ENCODE assay signal across 19 mouse cellular contexts in the genomic region with DNA sequence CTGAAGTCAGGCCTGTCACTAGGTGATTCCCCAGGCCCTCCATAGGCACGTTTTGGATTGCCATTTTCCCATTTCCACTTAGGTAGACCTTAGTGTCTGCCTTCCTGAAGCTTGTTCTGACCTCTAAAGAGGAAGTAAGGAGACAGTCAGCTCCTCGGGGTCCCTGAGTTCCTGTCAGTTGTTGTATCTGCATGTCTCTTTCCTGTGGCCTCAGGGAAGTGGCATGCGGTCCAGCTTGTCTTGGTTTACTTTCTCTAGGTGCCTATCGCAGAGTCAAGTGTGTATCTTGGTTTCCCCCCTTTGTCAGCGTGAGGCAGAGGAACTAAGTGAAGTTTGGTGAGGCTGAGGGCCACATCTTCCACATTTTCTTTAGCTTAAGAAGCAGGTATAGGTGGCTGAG. TPM values are rescaled to one million over a fixed set of nuclear protein-coding genes. Genes with fewer than 3 reads are reported as not detected.
DNase-seq lines count a peak whose midpoint lies in the region; ATAC-seq and TF ChIP-seq lines count a peak whose summit lies in the region.
"Had no signal": no experiment of that assay in that cellular context is flagged by ENCODE, and none has a peak within 500 bp of the region (broad histone marks: within the 10 kb centered on the region; RNA-seq: fewer than 3 reads in every experiment).

No protein-coding gene starts in this region.

- TF ChIP-seq POLR2A in cerebellum, adult 2 months (IDR thresholded peaks at IDR 0.05; ENCODE audit: borderline replicate concordance, insufficient read depth, low read length): no peak

- H3K79me2 ChIP-seq in macrophage (ENCODE audit: inconsistent target): peaks cover 96% of the 10 kb centered on the region

- no peak overlapping the region for H3K4me2 ChIP-seq in hindbrain, embryonic 12.5 days (replicated peaks)
- H3K4me2 ChIP-seq in hindbrain, postnatal 0 days (ENCODE audit: low read depth, low read length): no peak overlapping the region
- H3K4me2 ChIP-seq: forebrain, embryonic 13.5 days; heart, embryonic 13.5 days; hindbrain, embryonic 15.5 days; kidney, embryonic 15.5 days; limb, embryonic 13.5 days; midbrain, embryonic 12.5 days; neural tube, embryonic 12.5 days had no signal

- no peaks in the 10 kb centered on the region for H3K36me3 ChIP-seq in macrophage (ENCODE audit: inconsistent target)
- no peaks in the 10 kb centered on the region for H3K36me3 ChIP-seq in hindbrain, embryonic 12.5 days
- H3K36me3 ChIP-seq in hindbrain, postnatal 0 days (ENCODE audit: insufficient read depth, low read length): no peaks in the 10 kb centered on the region
- H3K36me3 ChIP-seq: heart, embryonic 13.5 days; hindbrain, embryonic 15.5 days; kidney, embryonic 15.5 days; limb, embryonic 13.5 days; midbrain, embryonic 12.5 days; neural tube, embryonic 12.5 days had no signal

- peak overlapping the region; percentile 27 for H3K27ac ChIP-seq in macrophage
- no peak overlapping the region for H3K27ac ChIP-seq in cerebellum, adult 2 months (ENCODE audit: insufficient read depth, low read length)
- H3K27ac ChIP-seq in hindbrain, embryonic 12.5 days: no peak overlapping the region
- no peak overlapping the region for H3K27ac ChIP-seq in hindbrain, postnatal 0 days
- H3K27ac ChIP-seq: forebrain, embryonic 13.5 days; heart, embryonic 13.5 days; hindbrain, embryonic 15.5 days; kidney, embryonic 15.5 days; limb, embryonic 13.5 days; midbrain, embryonic 12.5 days; neural tube, embryonic 12.5 days had no signal

- H3K4me3 ChIP-seq in macrophage (ENCODE audit: inconsistent target): no peak overlapping the region
- H3K4me3 ChIP-seq in cerebellum, adult 2 months (replicated peaks; ENCODE audit: insufficient read depth, low read depth, low read length): no peak overlapping the region
- H3K4me3 ChIP-seq in hindbrain, embryonic 12.5 days: no peak overlapping the region
- no peak overlapping the region for H3K4me3 ChIP-seq in hindbrain, postnatal 0 days (ENCODE audit: low read length)
- H3K4me3 ChIP-seq: forebrain, embryonic 13.5 days; heart, embryonic 13.5 days; hindbrain, embryonic 15.5 days; kidney, embryonic 15.5 days; limb, embryonic 13.5 days; midbrain, embryonic 12.5 days; neural tube, embryonic 12.5 days had no signal

- no peak overlapping the region for H3K9ac ChIP-seq in hindbrain, embryonic 12.5 days
- no peak overlapping the region for H3K9ac ChIP-seq in hindbrain, postnatal 0 days (replicated peaks; ENCODE audit: low read length)
- H3K9ac ChIP-seq: forebrain, embryonic 13.5 days; heart, embryonic 13.5 days; hindbrain, embryonic 15.5 days; kidney, embryonic 15.5 days; limb, embryonic 13.5 days; midbrain, embryonic 12.5 days; neural tube, embryonic 12.5 days had no signal

- H3K27me3 ChIP-seq in cerebellum, adult 2 months (ENCODE audit: control insufficient read depth, insufficient read depth, low read length): no peaks in the 10 kb centered on the region
- no peaks in the 10 kb centered on the region for H3K27me3 ChIP-seq in hindbrain, embryonic 12.5 days
- no peaks in the 10 kb centered on the region for H3K27me3 ChIP-seq in hindbrain, postnatal 0 days (ENCODE audit: insufficient read depth, low read length)
- H3K27me3 ChIP-seq: forebrain, embryonic 13.5 days; heart, embryonic 13.5 days; hindbrain, embryonic 15.5 days; kidney, embryonic 15.5 days; limb, embryonic 13.5 days; midbrain, embryonic 12.5 days; neural tube, embryonic 12.5 days had no signal

- ATAC-seq in common myeloid progenitor, adult 5-6 weeks (replicated peaks; ENCODE audit: low read depth, poor library complexity, severe bottlenecking): peak; percentile 82
- no peak for ATAC-seq in inflammation-experienced regulatory T-cells, adult 6 months
- no peak for ATAC-seq in hindbrain, embryonic 12.5 days (ENCODE audit: low FRiP score)
- no peak for ATAC-seq in hindbrain, postnatal 0 days
- ATAC-seq: forebrain, embryonic 13.5 days; intestine, postnatal 0 days had no signal

- no peaks in the 10 kb centered on the region for H3K9me3 ChIP-seq in hindbrain, embryonic 12.5 days (replicated peaks)
- no peaks in the 10 kb centered on the region for H3K9me3 ChIP-seq in hindbrain, postnatal 0 days (ENCODE audit: low read length)
- H3K9me3 ChIP-seq: forebrain, embryonic 13.5 days; heart, embryonic 13.5 days; hindbrain, embryonic 15.5 days; kidney, embryonic 15.5 days; limb, embryonic 13.5 days; midbrain, embryonic 12.5 days; neural tube, embryonic 12.5 days had no signal

- 0% methylated on average over 5 of the region's 5 CpGs for WGBS in macrophage (ENCODE audit: missing documents)
- WGBS in cerebellum, adult 2 months: 87% methylated on average over 5 of the region's 5 CpGs
- 79% methylated on average over 5 of the region's 5 CpGs for WGBS in hindbrain, embryonic 12.5 days
- WGBS in hindbrain, postnatal 0 days: 87% methylated on average over 5 of the region's 5 CpGs

- no peak for TF ChIP-seq CTCF in cerebellum, adult 2 months (IDR thresholded peaks at IDR 0.05; ENCODE audit: borderline replicate concordance, insufficient read depth, low read depth, low read length)
- no peak for TF ChIP-seq CTCF in hindbrain, postnatal 0 days (IDR thresholded peaks at IDR 0.05; ENCODE audit: low read depth)

- H3K4me1 ChIP-seq in cerebellum, adult 2 months (ENCODE audit: control insufficient read depth, insufficient read depth, low read length): peaks cover 31% of the 10 kb centered on the region
- H3K4me1 ChIP-seq in hindbrain, embryonic 12.5 days: no peaks in the 10 kb centered on the region
- H3K4me1 ChIP-seq in hindbrain, postnatal 0 days (ENCODE audit: insufficient read depth, low read length): no peaks in the 10 kb centered on the region
- H3K4me1 ChIP-seq: forebrain, embryonic 13.5 days; heart, embryonic 13.5 days; hindbrain, embryonic 15.5 days; kidney, embryonic 15.5 days; limb, embryonic 13.5 days; midbrain, embryonic 12.5 days; neural tube, embryonic 12.5 days had no signal

- peak; percentile 21 for DNase-seq in thymus, postnatal 4 days
- DNase-seq in thymus, adult 18-20 months: no peak
- DNase-seq in cerebellum, adult 2 months: no peak
- no peak for DNase-seq in hindbrain, postnatal 0 days (ENCODE audit: low spot score)
- DNase-seq: adrenal gland, postnatal 25 days; cerebellum, adult 18-20 months; gastrocnemius, postnatal 25 days had no signal

RNA-seq across cellular contexts. Expression of gene Abcc1, which starts 17.3 kb away (rescaled TPM):
- total RNA-seq in common myeloid progenitor, adult 5-6 weeks (2017): 41.4 and 44.5 TPM in 2 replicates
- total RNA-seq in macrophage (2018; cell fraction: chromatin; rRNA removed): 100 to 1,000 TPM; 106 to 796 (median 207) TPM
- 10 to 100 TPM; 13.3 to 51.1 (median 29.1) TPM for total RNA-seq in macrophage (2018; cell fraction: cytosol; rRNA removed)
- 100 to 1,000 TPM in 16 of 26 experiments, 10 to 100 TPM in 10; 47.2 to 324 (median 121) TPM for total RNA-seq in macrophage (2018; cell fraction: nucleus; rRNA removed)
- 19.8 to 46.6 TPM (median 31.3 TPM) in 3 replicates for polyA plus RNA-seq in macrophage (2018)
- 10 to 100 TPM; 18.5 to 34.1 (median 25.9) TPM for polyA plus RNA-seq in inflammation-experienced regulatory T-cells, adult 6 months (2017; shearing (Covaris generic))
- 16.3 and 17.1 TPM in 2 replicates for polyA plus RNA-seq in cerebellum, adult 2 months (2012; rRNA removed)
- polyA plus RNA-seq in hindbrain, embryonic 12.5 days (2016; fragmentation: Nextera tagmentation; extraction: Ambion mirVana): 9.6 and 10.9 TPM in 2 replicates
- 14.2 and 15.2 TPM in 2 replicates for total RNA-seq in hindbrain, postnatal 0 days (2014; rRNA removed)
- polyA plus RNA-seq in hindbrain, postnatal 0 days (2015; fragmentation: Nextera tagmentation; extraction: Ambion mirVana): 9.1 and 9.7 TPM in 2 replicates
